Mouse (Mus musculus) small intestine, adult 2 months (tissue): ENCODE results near the gene Zbtb7b. TPM values are rescaled to one million over a fixed set of nuclear protein-coding genes. Genes with fewer than 3 reads are reported as not detected.
A peak's percentile ranks its signal among the peaks of the same experiment; 100 is the strongest.

ENCODE experiments used
- H3K27ac ChIP-seq: fragments of 200-500 bp; 2 replicates; pipeline ENCODE4 v1.5.1; 2012; ENCODE audit warnings: low read depth, low read length, control low read depth, inconsistent platforms; ENCODE audit not compliant: insufficient read depth
- H3K27me3 ChIP-seq: fragments of 200-500 bp; 2 replicates; pipeline ENCODE4 v1.6.1; 2012; ENCODE audit warnings: mild to moderate bottlenecking, moderate library complexity, low read length, inconsistent platforms; ENCODE audit not compliant: control insufficient read depth, insufficient read depth
- H3K36me3 ChIP-seq: fragments of 200-500 bp; 2 replicates; pipeline ENCODE4 v1.6.1; 2012; ENCODE audit warnings: mild to moderate bottlenecking, low read length, control low read depth, inconsistent platforms; ENCODE audit not compliant: control insufficient read depth, insufficient read depth
- H3K4me1 ChIP-seq: fragments of 200-500 bp; 2 replicates; pipeline ENCODE4 v1.6.1; 2012; ENCODE audit warnings: low read length, inconsistent platforms, mixed read lengths; ENCODE audit not compliant: control insufficient read depth, insufficient read depth, insufficient read length
- H3K4me3 ChIP-seq: fragments of 200-500 bp; 2 replicates; pipeline ENCODE4 v1.5.1; 2012; ENCODE audit warnings: low read depth, mild to moderate bottlenecking, control low read depth, inconsistent platforms, low read length, moderate library complexity
- CTCF ChIP-seq: fragments of 200-500 bp; IDR thresholded peaks from 2 replicates; pipeline ENCODE4 v1.5.1; 2012; ENCODE audit warnings: low read depth, mild to moderate bottlenecking, control low read depth, inconsistent platforms, low read length, moderate library complexity, mixed read lengths; ENCODE audit not compliant: insufficient replicate concordance, insufficient read length; ENCODE audit errors: extremely low read depth
- POLR2A ChIP-seq: fragments of 200-500 bp; IDR thresholded peaks from 2 replicates; pipeline ENCODE4 v1.6.1; 2012; ENCODE audit warnings: low read depth, mild to moderate bottlenecking, control low read depth, inconsistent platforms, low read length, moderate library complexity
- WGBS: fragments of 180-500 bp; shearing (Covaris S2); methylation state at CpG from one replicate; pipeline ENCODE4 v1.1.7; 2018; 5-methylcytosine and 5-hydroxymethylcytosine counted together
- polyA plus RNA-seq: library from polyadenylated mRNA; depleted of rRNA; stranded (reverse); fragments of >200 nt; gene quantifications from 2 replicates; pipeline ENCODE4 v1.2.3, GENCODE M21; 2012

Gene Zbtb7b
- polyA plus RNA-seq, 1 experiment = 262 TPM

- TF ChIP-seq CTCF (no peak), POLR2A (no peak)
- H3K27me3 ChIP-seq = no peaks in the 10 kb centered on the region
- peaks cover 77% of the 10 kb centered on the region for H3K36me3 ChIP-seq
- peaks cover 42% of the 10 kb centered on the region for H3K4me1 ChIP-seq
- WGBS = 90% methylated on average over 14 of the region's 14 CpGs
- H3K27ac ChIP-seq = no peak overlapping the region
- H3K4me3 ChIP-seq = no peak overlapping the region
These were observed 14.3 kb downstream of the Zbtb7b start for GRCm38 (mm10) chr3:89380291-89380690.

GRCm38 (mm10) chr3:89379388-89380131 is 15.0 kb downstream of the Zbtb7b start:
- peaks cover 71% of the 10 kb centered on the region for H3K36me3 ChIP-seq
- H3K4me3 ChIP-seq = no peak overlapping the region
- WGBS = 79% methylated on average over 31 of the region's 31 CpGs
- no peaks in the 10 kb centered on the region for H3K27me3 ChIP-seq
- no peak overlapping the region for H3K27ac ChIP-seq
- no peak for TF ChIP-seq CTCF
- no peak for TF ChIP-seq POLR2A
- peaks cover 36% of the 10 kb centered on the region for H3K4me1 ChIP-seq

GRCm38 (mm10) chr3:89378394-89379067 is 16.0 kb downstream of the Zbtb7b start:
- 7% methylated on average over 28 of the region's 29 CpGs for WGBS
- TF ChIP-seq CTCF (peak; percentile 90), POLR2A (no peak)

GRCm38 (mm10) chr3:89377831-89378230 is 16.7 kb downstream of the Zbtb7b start:
- peak overlapping the region; percentile 48; the same call in 1 of the 2 replicates for H3K27ac ChIP-seq
- no peak for TF ChIP-seq CTCF
- TF ChIP-seq POLR2A = no peak
- H3K4me1 ChIP-seq = peaks cover 22% of the 10 kb centered on the region
- 80% methylated on average over 4 of the region's 4 CpGs for WGBS
- H3K36me3 ChIP-seq = peaks cover 59% of the 10 kb centered on the region
- H3K27me3 ChIP-seq = no peaks in the 10 kb centered on the region
- H3K4me3 ChIP-seq = no peak overlapping the region

More at GRCm38 (mm10) chr3:89378394-89379067, 16.0 kb downstream of the Zbtb7b start:
- Histone ChIP-seq H3K27ac (peak overlapping the region; percentile 67), H3K27me3 (no peaks in the 10 kb centered on the region), H3K4me3 (peak overlapping the region; percentile 57), H3K4me1 (peaks cover 25% of the 10 kb centered on the region), H3K36me3 (peaks cover 65% of the 10 kb centered on the region)

GRCm38 (mm10) chr3:89373581-89374231 is 20.9 kb downstream of the Zbtb7b start:
- TF ChIP-seq CTCF (no peak), POLR2A (no peak)
- Histone ChIP-seq H3K4me3 (no peak overlapping the region), H3K27ac (no peak overlapping the region), H3K36me3 (peaks cover 23% of the 10 kb centered on the region), H3K27me3 (no peaks in the 10 kb centered on the region), H3K4me1 (peaks cover 9% of the 10 kb centered on the region)
- WGBS = 28% methylated on average over 5 of the region's 5 CpGs

GRCm38 (mm10) chr3:89367338-89367737 is 27.2 kb downstream of the Zbtb7b start:
- Histone ChIP-seq H3K27ac (no peak overlapping the region), H3K27me3 (no peaks in the 10 kb centered on the region), H3K4me1 (peaks cover 21% of the 10 kb centered on the region), H3K36me3 (no peaks in the 10 kb centered on the region), H3K4me3 (no peak overlapping the region)
- 49% methylated on average over 11 of the region's 11 CpGs for WGBS
- TF ChIP-seq POLR2A (no peak), CTCF (no peak)
